Mouse (Mus musculus) ES-E14 (cell line): ENCODE measurements around the gene Cpeb4. TPM values are rescaled to one million over a fixed set of nuclear protein-coding genes. Genes with fewer than 3 reads are reported as not detected.

ENCODE experiments used
- DNase-seq: peaks from one replicate; pipeline ENCODE4 v3.0.0-alpha.2; 2013; ENCODE audit warnings: low read depth, low spot score
- H3K27ac ChIP-seq: 2 replicates; pipeline ENCODE4 v1.5.1; 2012; ENCODE audit warnings: low read depth, mild to moderate bottlenecking, low read length, moderate library complexity, mixed read lengths; ENCODE audit not compliant: poor library complexity, insufficient read depth, severe bottlenecking
- H3K36me3 ChIP-seq: 2 replicates; pipeline ENCODE4 v1.6.1; 2012; ENCODE audit warnings: mild to moderate bottlenecking, low read length, moderate library complexity, mixed read lengths; ENCODE audit not compliant: control insufficient read depth, poor library complexity, insufficient read depth, severe bottlenecking
- H3K4me1 ChIP-seq, 2 experiments: fragments of 150-350 bp in 1 of 2; sonication (generic) in 1 of 2; 2 replicates each; pipeline ENCODE4 v1.6.1; 2012; ENCODE audit warnings: low read length in 2 of 2, mild to moderate bottlenecking in 1 of 2, mixed read lengths in 1 of 2; ENCODE audit not compliant: control insufficient read depth in 2 of 2, insufficient read depth in 2 of 2, poor library complexity in 1 of 2
- H3K4me3 ChIP-seq, 2 experiments: fragments of 150-350 bp in 1 of 2; sonication (generic) in 1 of 2; 2 replicates each; pipeline ENCODE4 v1.5.1; 2012; ENCODE audit warnings: low read length in 2 of 2, low read depth in 1 of 2, mild to moderate bottlenecking in 1 of 2, mixed read lengths in 1 of 2; ENCODE audit not compliant: insufficient read depth in 1 of 2, poor library complexity in 1 of 2, severe bottlenecking in 1 of 2
- H3K9ac ChIP-seq: 2 replicates; pipeline ENCODE4 v1.6.1; 2012; ENCODE audit warnings: low read depth, mild to moderate bottlenecking, low read length, mixed read lengths; ENCODE audit not compliant: poor library complexity, insufficient read depth, severe bottlenecking
- H3K9me3 ChIP-seq: fragments of 150-350 bp; sonication (generic); 2 replicates; pipeline ENCODE4 v1.6.1; 2012; ENCODE audit warnings: low read depth, mild to moderate bottlenecking, low read length; ENCODE audit not compliant: control insufficient read depth, insufficient read depth
- CHD2 ChIP-seq: IDR thresholded peaks from 2 replicates; pipeline ENCODE4 v1.6.1; 2014; ENCODE audit warnings: mild to moderate bottlenecking, low read depth, low read length, inconsistent platforms
- HCFC1 ChIP-seq: IDR thresholded peaks from 2 replicates; pipeline ENCODE4 v1.6.1; 2012; ENCODE audit warnings: low read length, inconsistent platforms, borderline replicate concordance; ENCODE audit not compliant: insufficient read depth
- MAFK ChIP-seq: IDR thresholded peaks from 2 replicates; pipeline ENCODE4 v1.6.1; 2014; ENCODE audit warnings: mild to moderate bottlenecking, low read depth, low read length, inconsistent platforms; ENCODE audit not compliant: insufficient read depth
- ZC3H11A ChIP-seq: IDR thresholded peaks from 2 replicates; pipeline ENCODE4 v1.6.1; 2012; ENCODE audit warnings: low read depth, mild to moderate bottlenecking, inconsistent platforms, low read length, borderline replicate concordance
- ZNF384 ChIP-seq: IDR thresholded peaks from 2 replicates; pipeline ENCODE4 v1.6.1; 2012; ENCODE audit warnings: low read depth, low read length, inconsistent platforms
- in situ Hi-C, 2 experiments: fragments of 600-800 bp; cut with MboI; formaldehyde crosslinking; loops; one replicate each; pipeline ENCODE4 v1.15.1; 2025; ENCODE audit warnings: low sequenced_read_pairs in 2 of 2, inconsistent platforms in 1 of 2; ENCODE audit not compliant: unreplicated experiment in 2 of 2
- total RNA-seq: library from RNA; depleted of rRNA; stranded (reverse); fragments of 300-350 nt; gene quantifications from 2 replicates; pipeline ENCODE4 v1.2.3, GENCODE M21; 2012

Cpeb4 gene
- total RNA-seq, 1 experiment, result 11.5 TPM

- TF ChIP-seq CHD2 (no peak), MAFK (no peak), ZC3H11A (no peak), ZNF384 (no peak), HCFC1 (no peak)
- H3K9ac ChIP-seq, result no peak overlapping the region
Observed at GRCm38 (mm10) chr11:31872546-31873261, 693 bp downstream of the Cpeb4 start.

GRCm38 (mm10) chr11:31874071-31874470, 2.1 kb downstream of the Cpeb4 start:
- no peak for TF ChIP-seq ZC3H11A
- no peak for TF ChIP-seq MAFK
- no peak for TF ChIP-seq CHD2
- no peak for TF ChIP-seq HCFC1
- no peak for TF ChIP-seq ZNF384
- H3K4me1 ChIP-seq, result no peaks in the 10 kb centered on the region
- H3K4me3 ChIP-seq, result no peak overlapping the region
- no peak overlapping the region for H3K27ac ChIP-seq
- H3K36me3 ChIP-seq, result no peaks in the 10 kb centered on the region
- no peak for DNase-seq
- no peak overlapping the region for H3K9ac ChIP-seq
- H3K9me3 ChIP-seq, result no peaks in the 10 kb centered on the region
- in situ Hi-C loops, result no loop called here

More at GRCm38 (mm10) chr11:31872546-31873261, 693 bp downstream of the Cpeb4 start:
- Histone ChIP-seq H3K4me3 (no peak overlapping the region), H3K9me3 (no peaks in the 10 kb centered on the region), H3K27ac (no peak overlapping the region), H3K4me1 (no peaks in the 10 kb centered on the region), H3K36me3 (no peaks in the 10 kb centered on the region)
- DNase-seq, result no peak
- in situ Hi-C loops, result no loop called here

- no peak overlapping the region for H3K27ac ChIP-seq
- TF ChIP-seq HCFC1 (no peak), MAFK (no peak), ZNF384 (no peak), CHD2 (no peak), ZC3H11A (no peak)
Observed at GRCm38 (mm10) chr11:31883671-31884070, 11.7 kb downstream of the Cpeb4 start.

GRCm38 (mm10) chr11:31885765-31886164, 13.8 kb downstream of the Cpeb4 start:
- in situ Hi-C loops, result no loop called here
- H3K4me1 ChIP-seq, result no peaks in the 10 kb centered on the region

More at GRCm38 (mm10) chr11:31883671-31884070, 11.7 kb downstream of the Cpeb4 start:
- no peaks in the 10 kb centered on the region for H3K36me3 ChIP-seq
- DNase-seq, result no peak
- in situ Hi-C loops, result no loop called here
- no peaks in the 10 kb centered on the region for H3K4me1 ChIP-seq
- no peak overlapping the region for H3K4me3 ChIP-seq
- no peaks in the 10 kb centered on the region for H3K9me3 ChIP-seq
- H3K9ac ChIP-seq, result no peak overlapping the region

More at GRCm38 (mm10) chr11:31885765-31886164, 13.8 kb downstream of the Cpeb4 start:
- TF ChIP-seq HCFC1 (no peak), MAFK (no peak), ZNF384 (no peak), CHD2 (no peak), ZC3H11A (no peak)
- no peak overlapping the region for H3K27ac ChIP-seq
- no peaks in the 10 kb centered on the region for H3K9me3 ChIP-seq
- H3K36me3 ChIP-seq, result no peaks in the 10 kb centered on the region
- H3K4me3 ChIP-seq, result no peak overlapping the region
- no peak overlapping the region for H3K9ac ChIP-seq
- no peak for DNase-seq
